Mouse (Mus musculus): Measurements from ENCODE around the gene Gm45140.

- no peak for TF ChIP-seq CTCF (IDR thresholded peaks at IDR 0.05; ENCODE audit: borderline replicate concordance, insufficient read depth, low read length)
- TF ChIP-seq POLR2A (IDR thresholded peaks at IDR 0.05; ENCODE audit: low read depth, low read length) = no peak
Measured at GRCm38 (mm10) chr6:87741978-87742377, 93.6 kb downstream of the Gm45140 start.

Data from embryonic fibroblast, embryonic 13.5 days (primary cell).